Mouse (Mus musculus) heart, adult 2 months (tissue): ENCODE results near the gene Agxt. TPM values are rescaled to one million over a fixed set of nuclear protein-coding genes. Genes with fewer than 3 reads are reported as not detected.

Experiments
- DNase-seq, 2 experiments: peaks; one replicate each; pipeline ENCODE4 v3.0.0; 2021
- H3K27ac ChIP-seq: fragments of 200-600 bp; 2 replicates; pipeline ENCODE4 v1.8.1; 2022
- H3K27me3 ChIP-seq: fragments of 200-500 bp; 2 replicates; pipeline ENCODE4 v1.6.1; 2012; ENCODE audit warnings: mild to moderate bottlenecking, low read length, inconsistent platforms, mixed read lengths; ENCODE audit not compliant: control insufficient read depth, insufficient read depth
- H3K36me3 ChIP-seq: fragments of 200-500 bp; 2 replicates; pipeline ENCODE4 v1.6.1; 2012; ENCODE audit warnings: low read length, inconsistent platforms; ENCODE audit not compliant: control insufficient read depth, insufficient read depth
- H3K4me1 ChIP-seq: fragments of 200-500 bp; 2 replicates; pipeline ENCODE4 v1.6.1; 2011; ENCODE audit warnings: low read length; ENCODE audit not compliant: control insufficient read depth, insufficient read depth
- H3K4me3 ChIP-seq: fragments of 200-600 bp; 2 replicates; pipeline ENCODE4 v1.8.1; 2022
- H3K79me2 ChIP-seq: fragments of 200-500 bp; replicated peaks from 2 replicates; pipeline ENCODE4 v1.6.1; 2012; ENCODE audit warnings: mild to moderate bottlenecking, inconsistent platforms, low read length, moderate library complexity, mixed read lengths; ENCODE audit not compliant: control insufficient read depth, insufficient read depth
- H3K9ac ChIP-seq: fragments of 200-500 bp; 2 replicates; pipeline ENCODE4 v1.6.1; 2012; ENCODE audit warnings: low read depth, mild to moderate bottlenecking, control low read depth, inconsistent platforms, low read length, mixed read lengths
- CTCF ChIP-seq: fragments of 200-600 bp; IDR thresholded peaks from 2 replicates; pipeline ENCODE4 v1.8.1; 2022; ENCODE audit warnings: antibody characterized with exemption, mild to moderate bottlenecking, moderate library complexity
- EP300 ChIP-seq: fragments of 200-500 bp; IDR thresholded peaks from 2 replicates; pipeline ENCODE4 v1.6.1; 2011; ENCODE audit warnings: low read depth, low read length, control low read depth; ENCODE audit not compliant: insufficient read depth
- POLR2A ChIP-seq: fragments of 200-500 bp; IDR thresholded peaks from 2 replicates; pipeline ENCODE4 v1.6.1; 2011; ENCODE audit warnings: mild to moderate bottlenecking, low read depth, low read length, control low read depth; ENCODE audit not compliant: insufficient read depth
- WGBS: fragments of 180-500 bp; shearing (Covaris S2); methylation state at CpG from one replicate; pipeline ENCODE4 v1.1.7; 2018; 5-methylcytosine and 5-hydroxymethylcytosine counted together
- intact Hi-C: fragments of 180-260 bp; cut with DNase I; formaldehyde crosslinking; loops from one replicate; pipeline ENCODE4 v1.15.1; 2025
- polyA plus RNA-seq: library from polyadenylated mRNA; depleted of rRNA; stranded (reverse); fragments of >200 nt; gene quantifications from 2 replicates; pipeline ENCODE4 v1.2.3, GENCODE M21; 2012
- total RNA-seq, 2 experiments: library from RNA; stranded (reverse); gene quantifications; 2 replicates each; pipeline ENCODE4 v1.2.3; 2021

Agxt gene
- total and polyA plus RNA-seq, 3 experiments: not detected

- Histone ChIP-seq H3K4me1 (no peaks in the 10 kb centered on the region), H3K9ac (no peak overlapping the region), H3K4me3 (no peak overlapping the region), H3K36me3 (no peaks in the 10 kb centered on the region), H3K27me3 (no peaks in the 10 kb centered on the region), H3K27ac (no peak overlapping the region), H3K79me2 (no peaks in the 10 kb centered on the region)
- WGBS: 70% methylated on average over 21 of the region's 21 CpGs
- DNase-seq: no peak
- TF ChIP-seq POLR2A (no peak), EP300 (no peak), CTCF (no peak)
- intact Hi-C loops: no loop called here
Measured at GRCm38 (mm10) chr1:93159566-93160500, 24.8 kb downstream of the Agxt start.

DNA sequence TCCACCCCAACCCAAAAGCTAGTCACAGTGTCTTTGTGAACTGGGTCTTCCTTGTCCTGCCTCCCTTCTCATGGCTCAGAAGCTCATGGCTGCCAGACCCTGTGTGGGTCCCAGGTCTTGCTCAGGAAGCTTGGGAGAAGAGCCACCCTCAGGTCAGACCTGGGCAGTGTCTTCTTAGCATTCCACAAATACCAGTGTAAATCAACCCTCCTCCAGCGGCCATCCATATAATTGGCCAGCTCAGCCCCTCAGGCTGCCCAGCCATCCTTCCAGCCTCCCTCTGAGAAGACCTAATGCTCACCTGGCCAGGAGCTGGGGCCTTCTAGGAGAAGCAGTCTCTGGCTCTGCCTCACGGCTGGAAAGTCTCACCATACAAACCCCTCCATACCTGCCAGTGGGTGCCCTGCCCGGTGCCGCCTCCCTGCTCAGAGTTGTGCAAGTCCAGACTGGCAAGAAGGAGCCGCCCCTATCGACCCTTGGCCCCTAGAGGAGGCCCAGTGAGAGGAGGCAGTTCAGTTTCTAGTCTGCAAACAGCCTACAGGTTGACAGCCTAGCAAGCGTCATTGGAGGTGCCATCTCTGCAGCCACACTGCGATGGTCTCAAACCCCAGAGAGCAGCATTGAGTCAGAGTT lies 25.6 kb downstream of the Agxt start, which contains the start of gene 2310007B03Rik:
TSS of gene 2310007B03Rik (minus strand) at position 448 of the 633 bp plus-strand sequence.
- WGBS: 73% methylated on average over 8 of the region's 8 CpGs
- Histone ChIP-seq H3K79me2 (no peaks in the 10 kb centered on the region), H3K4me1 (no peaks in the 10 kb centered on the region), H3K36me3 (no peaks in the 10 kb centered on the region), H3K9ac (no peak within 1 kb of the TSS), H3K27me3 (no peaks in the 10 kb centered on the region), H3K27ac (no peak within 1 kb of the TSS), H3K4me3 (no peak within 1 kb of the TSS)
- intact Hi-C loops: no loop called here
- no peak for TF ChIP-seq CTCF
- no peak for TF ChIP-seq POLR2A
- no peak for TF ChIP-seq EP300
- no peak for DNase-seq

GRCm38 (mm10) chr1:93161350-93161749 lies 26.3 kb downstream of the Agxt start:
- Histone ChIP-seq H3K9ac (no peak overlapping the region), H3K36me3 (no peaks in the 10 kb centered on the region), H3K4me3 (no peak overlapping the region), H3K4me1 (no peaks in the 10 kb centered on the region), H3K79me2 (no peaks in the 10 kb centered on the region), H3K27me3 (no peaks in the 10 kb centered on the region), H3K27ac (no peak overlapping the region)
- intact Hi-C loops: no loop called here
- TF ChIP-seq EP300 (no peak), POLR2A (no peak), CTCF (no peak)
- no peak for DNase-seq
- 77% methylated on average over 8 of the region's 8 CpGs for WGBS

DNA sequence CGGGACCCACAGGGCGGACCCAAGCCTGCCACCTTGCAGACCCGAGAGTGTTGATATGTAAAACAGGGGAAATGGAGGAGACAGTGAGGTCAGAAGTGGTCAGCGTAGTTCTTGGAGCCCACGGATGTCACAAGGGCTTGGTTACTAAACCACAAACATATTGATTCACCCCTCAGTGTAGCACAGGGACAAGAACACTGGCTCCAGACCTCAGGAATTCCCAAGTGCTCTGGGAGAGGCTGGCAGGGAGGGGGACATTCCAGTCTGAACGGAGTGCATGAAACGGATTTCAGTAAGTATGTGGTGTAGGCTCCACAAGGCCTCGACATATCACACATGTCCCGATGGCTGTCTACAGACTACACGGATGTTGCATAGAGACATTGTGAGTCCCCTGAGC lies 26.9 kb downstream of the Agxt start:
- Histone ChIP-seq H3K27me3 (no peaks in the 10 kb centered on the region), H3K27ac (no peak overlapping the region), H3K4me1 (no peaks in the 10 kb centered on the region), H3K4me3 (no peak overlapping the region), H3K9ac (no peak overlapping the region), H3K36me3 (no peaks in the 10 kb centered on the region), H3K79me2 (no peaks in the 10 kb centered on the region)
- intact Hi-C loops: no loop called here
- 74% methylated on average over 10 of the region's 10 CpGs for WGBS
- no peak for DNase-seq
- TF ChIP-seq POLR2A: no peak
- TF ChIP-seq CTCF: no peak
- TF ChIP-seq EP300: no peak

DNA sequence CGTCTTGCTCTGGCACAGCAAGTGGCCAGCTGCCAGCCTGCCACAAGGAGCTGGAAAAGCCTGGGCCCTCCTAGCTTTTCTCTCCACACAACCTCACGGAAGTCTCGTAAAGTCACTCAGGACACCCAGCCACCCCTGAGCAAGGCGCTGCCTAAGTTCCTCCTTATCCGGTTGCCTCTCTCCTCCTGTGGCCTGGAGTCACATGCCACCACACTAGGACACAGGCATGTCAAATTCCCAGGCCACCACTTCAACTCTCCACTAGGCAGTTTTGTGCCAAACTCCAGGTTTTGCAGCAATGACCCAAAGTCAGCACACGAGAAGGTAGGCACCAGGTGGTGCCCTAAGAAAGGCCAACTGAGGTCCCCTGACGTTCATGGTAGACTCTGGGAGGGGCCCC lies 27.5 kb downstream of the Agxt start:
- Histone ChIP-seq H3K36me3 (no peaks in the 10 kb centered on the region), H3K27ac (no peak overlapping the region), H3K9ac (no peak overlapping the region), H3K27me3 (no peaks in the 10 kb centered on the region), H3K4me3 (no peak overlapping the region), H3K4me1 (no peaks in the 10 kb centered on the region), H3K79me2 (no peaks in the 10 kb centered on the region)
- TF ChIP-seq POLR2A (no peak), EP300 (no peak), CTCF (no peak)
- intact Hi-C loops: no loop called here
- WGBS: 80% methylated on average over 7 of the region's 7 CpGs
- DNase-seq: no peak

- no peak for DNase-seq
- Histone ChIP-seq H3K79me2 (no peaks in the 10 kb centered on the region), H3K4me1 (no peaks in the 10 kb centered on the region), H3K27me3 (no peaks in the 10 kb centered on the region), H3K27ac (no peak overlapping the region), H3K9ac (no peak overlapping the region), H3K36me3 (no peaks in the 10 kb centered on the region), H3K4me3 (no peak overlapping the region)
- intact Hi-C loops: no loop called here
- 50% methylated on average over 9 of the region's 9 CpGs for WGBS
- TF ChIP-seq CTCF (no peak), EP300 (no peak), POLR2A (no peak)
Measured at GRCm38 (mm10) chr1:93165447-93165846, 30.4 kb downstream of the Agxt start.
